Mouse (Mus musculus): ENCODE data around the gene Olfr486.
"Not testable (repeated sequence)": the region's sequence is repeated elsewhere in the genome, so short reads cannot be mapped to it uniquely, and the experiment has no call there.

The Olfr486 gene

DNA sequence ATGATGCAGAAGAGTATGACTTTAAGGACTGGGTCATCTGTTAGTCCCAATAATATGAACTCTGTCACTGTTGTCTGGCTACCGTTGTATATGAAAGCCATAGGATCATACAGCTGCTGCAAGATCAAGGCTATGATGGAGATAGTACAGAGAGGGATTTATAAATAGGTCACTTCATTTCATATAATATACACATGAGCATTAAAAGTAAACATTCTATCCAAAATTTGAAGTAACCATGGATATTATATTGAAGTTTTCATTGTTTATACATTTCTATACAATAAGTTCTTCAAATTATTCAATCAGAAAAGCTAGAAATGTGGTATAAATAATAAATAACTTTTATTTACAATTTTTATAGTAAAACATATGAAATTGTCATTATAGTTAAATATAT lies at the start of gene Olfr486:
TSS of gene Olfr486 (minus strand) at position 101 of the 400 bp plus-strand sequence.
- not testable (repeated sequence) for DNase-seq (ENCODE audit: low read depth, low spot score)

GRCm38 (mm10) chr7:108214536-108214935 lies 42.0 kb upstream of the Olfr486 start, which contains the start of gene Olfr487:
Olfr487 (minus strand) TSS chr7:108214636.
- not testable (repeated sequence) for DNase-seq (ENCODE audit: low read depth, low spot score)

- DNase-seq (ENCODE audit: low read depth, low spot score), result no peak
Observed at GRCm38 (mm10) chr7:108196938-108197337, 24.4 kb upstream of the Olfr486 start.

DNA sequence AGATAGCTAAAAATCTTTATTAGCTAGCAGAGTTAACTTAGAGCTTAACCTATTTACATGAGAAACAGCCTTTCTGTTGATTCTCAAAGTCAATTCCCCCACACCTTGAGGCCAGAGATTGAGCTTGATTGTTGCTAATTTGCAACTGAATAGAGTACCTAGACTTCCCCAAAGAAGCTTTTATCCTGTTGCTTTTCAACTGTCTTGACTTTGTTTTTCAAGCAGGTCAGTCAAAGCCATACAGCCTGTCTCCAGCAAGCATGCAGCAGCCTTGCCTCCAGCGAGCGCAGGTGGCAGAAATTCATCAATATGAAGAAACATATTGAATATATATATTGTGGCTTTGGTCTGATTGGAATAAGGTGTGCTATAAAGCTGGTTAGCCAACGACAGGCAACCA lies 23.8 kb upstream of the Olfr486 start:
- DNase-seq (ENCODE audit: low read depth, low spot score), result not testable (repeated sequence)

DNA sequence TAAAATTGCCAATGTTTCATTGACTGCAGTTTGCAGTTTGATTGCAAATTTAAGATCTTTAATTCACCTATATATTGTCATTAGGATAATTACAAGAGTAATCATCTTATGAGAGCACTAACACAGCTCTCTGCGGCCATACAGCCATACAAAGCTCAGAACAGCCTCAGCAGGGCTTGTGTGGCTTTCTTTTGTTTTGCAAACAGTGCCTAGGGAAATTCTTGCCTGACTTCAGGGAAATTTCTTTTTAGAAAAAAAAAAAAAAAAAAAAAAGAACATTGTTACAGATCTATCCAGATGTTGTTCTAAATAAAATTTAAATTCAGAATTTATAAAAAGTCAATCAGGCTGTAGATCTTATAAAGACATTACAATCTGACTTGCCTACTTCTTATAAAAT lies 20.2 kb upstream of the Olfr486 start:
- DNase-seq (ENCODE audit: low read depth, low spot score), result not testable (repeated sequence)

- not testable (repeated sequence) for DNase-seq (ENCODE audit: low read depth, low spot score)
Observed at GRCm38 (mm10) chr7:108191196-108191595, 18.7 kb upstream of the Olfr486 start.

DNA sequence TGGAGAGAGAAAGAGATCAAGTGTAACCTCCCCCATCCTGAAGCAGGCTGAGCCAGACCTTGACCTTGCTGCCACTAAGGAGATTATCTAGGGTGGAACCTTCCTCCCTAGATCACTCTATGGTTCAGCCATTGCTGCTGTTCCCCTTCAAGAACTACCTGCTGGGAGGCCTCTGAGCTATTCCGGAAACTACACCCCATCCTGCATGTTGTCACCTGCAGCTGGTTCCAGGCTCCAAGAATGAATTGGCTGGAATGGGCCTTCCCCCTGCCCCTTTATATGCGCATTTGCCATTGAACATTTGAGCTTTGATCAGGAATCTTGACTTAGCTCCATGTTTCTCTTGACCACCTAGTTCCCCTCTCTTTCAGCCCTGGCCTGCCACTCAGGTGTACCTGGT lies 12.7 kb upstream of the Olfr486 start:
- DNase-seq (ENCODE audit: low read depth, low spot score), result not testable (repeated sequence)

DNA sequence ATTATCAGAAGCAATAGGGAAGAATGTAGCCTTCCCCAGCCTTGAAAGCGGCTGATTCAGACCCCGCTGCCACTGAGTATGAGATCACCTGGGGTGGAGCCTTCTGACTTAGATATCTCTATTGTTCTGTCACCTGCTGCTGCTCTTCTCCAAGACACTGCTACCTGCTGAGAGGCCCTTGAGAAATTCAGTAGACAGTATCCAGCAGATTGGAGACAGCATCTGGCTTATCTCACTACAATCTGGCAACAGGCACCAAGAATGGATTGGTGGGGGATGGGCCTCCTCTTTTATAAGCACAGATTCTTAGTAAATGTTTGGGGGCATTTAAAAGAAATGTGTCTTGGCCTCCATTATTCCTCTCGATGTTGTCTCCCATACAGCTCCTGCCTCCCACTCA lies 11.9 kb upstream of the Olfr486 start:
- DNase-seq (ENCODE audit: low read depth, low spot score), result not testable (repeated sequence)

DNA sequence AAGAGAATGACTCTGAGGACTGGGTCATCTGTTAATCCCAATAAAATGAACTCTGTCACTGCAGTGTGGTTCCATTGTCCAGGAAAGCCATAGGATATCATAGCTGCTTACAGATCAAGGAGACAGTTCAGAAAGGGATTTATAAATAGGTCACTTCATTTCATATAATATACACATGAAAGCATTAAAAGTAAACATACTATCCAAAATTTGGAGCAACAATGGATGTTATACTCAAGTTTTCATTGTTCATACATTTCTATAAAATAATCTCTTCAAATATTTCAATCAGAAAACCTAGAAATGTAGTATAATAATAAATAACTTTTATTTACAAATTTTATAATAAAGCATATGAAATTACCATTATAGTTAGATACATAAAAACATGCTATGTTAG lies 12.8 kb downstream of the Olfr486 start, which contains the start of gene Olfr485:
TSS of gene Olfr485 (minus strand) at position 101 of the 400 bp plus-strand sequence.
- no peak for DNase-seq (ENCODE audit: low read depth, low spot score)

DNA sequence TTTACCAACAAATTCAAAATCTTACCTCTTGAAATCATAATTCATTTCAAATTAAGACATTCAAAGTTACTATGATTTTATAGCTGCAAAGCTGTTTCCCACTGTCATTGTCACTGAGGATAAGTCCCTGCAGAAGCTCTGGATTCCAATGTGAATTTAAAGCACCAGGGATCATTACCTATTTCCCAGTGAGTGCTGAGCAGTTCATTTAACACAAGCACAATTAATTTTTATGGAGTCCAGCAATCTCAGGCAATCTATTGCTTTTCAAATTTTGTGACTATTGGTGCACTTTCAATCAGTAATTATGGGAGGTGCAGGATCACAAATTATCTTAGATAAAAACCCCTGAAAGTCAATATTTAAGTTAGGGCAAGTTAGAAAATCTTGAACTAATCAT lies 45.2 kb downstream of the Olfr486 start, which contains the start of gene Olfr484:
TSS of gene Olfr484 (minus strand) at position 101 of the 400 bp plus-strand sequence.
- DNase-seq (ENCODE audit: low read depth, low spot score), result no peak
